Mouse (Mus musculus) T-helper 2 cell (primary cell): ENCODE results near the gene Kcnj9.

Experiments used
- in situ Hi-C: fragments of 300-600 bp; cut with MboI, MseI; formaldehyde crosslinking; loops from one replicate; pipeline ENCODE4 v1.15.1; 2025; ENCODE audit warnings: high pct_unique_total_duplicates

Gene Kcnj9

DNA sequence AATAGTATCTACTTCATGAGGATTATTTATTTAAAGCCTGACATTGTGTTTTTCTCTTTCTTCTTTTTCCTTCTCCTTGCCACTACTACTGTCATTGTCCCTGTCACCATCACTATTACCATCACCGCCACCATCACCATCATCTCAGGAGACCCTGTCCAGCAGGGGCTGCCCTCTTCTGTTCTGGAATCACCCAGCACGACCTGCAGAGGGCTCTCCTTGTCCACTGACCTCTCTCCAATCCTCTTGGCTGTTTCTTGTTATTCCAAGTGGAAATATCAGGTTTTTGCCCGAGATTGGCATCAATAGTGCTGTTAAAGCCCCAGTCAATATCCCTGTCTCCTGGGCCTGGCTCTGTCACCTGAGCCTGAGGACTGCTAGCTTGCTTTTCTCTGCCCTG, 4.4 kb upstream of the Kcnj9 start:
- in situ Hi-C loops = loop anchor here (5.0 kb wide), 1 partner anchor 34 kb away; no protein-coding TSS in a partner anchor

DNA sequence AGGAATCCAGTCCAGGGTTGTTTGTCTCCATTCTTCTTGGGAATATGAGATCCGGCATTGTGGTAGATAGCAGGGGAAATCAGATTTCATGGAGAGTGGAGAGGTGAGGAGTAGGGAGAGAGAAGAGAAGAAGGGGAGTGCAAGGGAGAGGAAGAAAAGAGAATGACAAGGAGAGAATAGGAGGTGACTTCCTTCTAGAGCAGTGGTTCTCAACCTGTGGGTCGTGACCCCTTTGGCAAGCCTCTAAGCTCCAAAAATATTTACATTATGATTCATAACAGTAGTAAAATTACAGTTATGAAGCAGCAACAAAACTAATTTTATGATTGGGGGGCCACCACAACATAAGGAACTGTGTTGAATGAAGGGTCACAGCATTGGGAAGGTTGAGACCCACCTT, 3.8 kb upstream of the Kcnj9 start:
- in situ Hi-C loops = loop anchor here (5.0 kb wide), 1 partner anchor 34 kb away; no protein-coding TSS in a partner anchor

DNA sequence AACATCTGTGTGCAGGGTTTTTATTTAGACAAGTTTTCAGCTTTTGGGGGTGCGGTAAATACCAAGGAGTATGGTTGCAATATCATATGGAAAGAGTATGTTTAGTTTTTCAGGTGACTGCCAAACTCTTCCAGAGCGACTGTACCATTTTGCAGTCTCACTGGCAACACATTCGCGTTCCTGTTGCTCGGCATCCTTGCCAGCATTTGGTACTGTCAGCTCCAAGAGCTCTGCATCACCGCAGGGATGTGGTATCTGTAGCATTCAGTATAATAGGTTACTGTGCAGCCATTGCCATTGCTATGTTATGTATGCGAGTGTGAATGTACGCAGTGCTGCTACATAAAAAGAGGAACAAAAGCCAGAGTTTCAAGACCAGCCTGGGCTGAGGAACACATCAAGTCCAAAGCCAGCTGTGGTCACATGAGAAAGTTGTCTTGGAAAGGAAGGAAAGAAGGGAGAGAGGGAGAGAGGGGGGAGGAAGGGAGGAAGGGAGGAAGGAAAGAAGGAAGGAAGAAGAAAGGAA, 2.4 kb upstream of the Kcnj9 start:
- in situ Hi-C loops = loop anchor here (5.0 kb wide), 1 partner anchor 36 kb away; no protein-coding TSS in a partner anchor

DNA sequence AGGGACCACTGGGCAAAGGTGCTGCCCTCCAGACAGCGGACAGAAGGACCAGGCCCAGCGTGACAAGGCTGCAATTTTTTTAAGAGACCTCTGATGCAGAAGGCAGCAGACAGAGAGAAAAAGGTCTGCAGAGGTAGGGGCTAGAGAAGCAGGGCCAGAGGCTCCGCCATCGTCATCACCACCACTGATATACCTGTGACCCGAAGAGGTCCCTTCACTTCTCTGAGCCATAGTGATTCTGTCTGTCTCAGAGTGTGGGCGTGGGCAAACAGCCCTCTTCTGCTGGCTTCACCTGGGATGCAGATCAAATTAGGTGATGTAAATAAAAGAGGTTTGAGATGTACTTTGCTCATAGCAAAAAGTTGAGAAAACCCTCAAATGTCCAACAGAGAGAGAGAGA, 498 bp upstream of the Kcnj9 start:
- in situ Hi-C loops = loop anchor here (5.0 kb wide), 1 partner anchor 38 kb away; no protein-coding TSS in a partner anchor

DNA sequence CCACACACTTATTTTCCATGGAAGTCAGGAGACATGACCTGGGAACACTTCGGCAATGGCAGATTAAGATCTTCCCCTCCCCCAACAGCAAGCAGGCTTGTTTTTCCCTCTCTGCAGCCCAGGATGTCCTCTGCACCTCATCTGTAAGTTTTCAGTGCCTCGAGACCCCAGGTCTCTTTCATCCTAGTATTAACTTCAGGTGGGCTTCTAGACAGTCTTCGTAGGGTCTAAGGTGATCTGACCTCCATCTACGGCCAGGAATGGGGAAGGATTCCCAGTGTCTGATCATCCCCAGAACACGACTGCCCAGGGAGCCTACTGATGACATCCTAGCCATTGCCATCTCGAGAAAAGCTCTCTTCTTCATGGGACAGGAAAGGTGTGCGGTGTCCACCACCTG, 657 bp downstream of the Kcnj9 start:
- in situ Hi-C loops = no loop called here

DNA sequence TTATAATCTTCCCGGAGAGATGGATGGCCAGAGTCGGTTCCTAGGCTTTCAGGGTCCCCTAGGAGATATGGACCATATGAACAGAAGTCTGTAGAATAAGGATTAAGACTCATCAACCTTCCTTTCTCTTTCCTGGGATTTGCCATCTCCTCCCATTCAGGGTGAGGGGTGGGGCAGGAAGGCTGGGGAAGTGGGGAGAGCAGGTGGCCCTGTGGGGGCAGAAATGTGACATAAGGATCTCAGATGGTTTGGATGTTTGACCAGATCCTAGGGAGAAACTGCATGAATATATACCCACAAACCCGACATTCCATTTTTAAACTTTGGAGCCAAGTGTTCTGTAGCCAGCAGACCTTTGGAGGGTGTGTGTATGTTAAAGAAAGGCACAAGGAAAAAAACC, 1.1 kb downstream of the Kcnj9 start:
- in situ Hi-C loops = no loop called here

DNA sequence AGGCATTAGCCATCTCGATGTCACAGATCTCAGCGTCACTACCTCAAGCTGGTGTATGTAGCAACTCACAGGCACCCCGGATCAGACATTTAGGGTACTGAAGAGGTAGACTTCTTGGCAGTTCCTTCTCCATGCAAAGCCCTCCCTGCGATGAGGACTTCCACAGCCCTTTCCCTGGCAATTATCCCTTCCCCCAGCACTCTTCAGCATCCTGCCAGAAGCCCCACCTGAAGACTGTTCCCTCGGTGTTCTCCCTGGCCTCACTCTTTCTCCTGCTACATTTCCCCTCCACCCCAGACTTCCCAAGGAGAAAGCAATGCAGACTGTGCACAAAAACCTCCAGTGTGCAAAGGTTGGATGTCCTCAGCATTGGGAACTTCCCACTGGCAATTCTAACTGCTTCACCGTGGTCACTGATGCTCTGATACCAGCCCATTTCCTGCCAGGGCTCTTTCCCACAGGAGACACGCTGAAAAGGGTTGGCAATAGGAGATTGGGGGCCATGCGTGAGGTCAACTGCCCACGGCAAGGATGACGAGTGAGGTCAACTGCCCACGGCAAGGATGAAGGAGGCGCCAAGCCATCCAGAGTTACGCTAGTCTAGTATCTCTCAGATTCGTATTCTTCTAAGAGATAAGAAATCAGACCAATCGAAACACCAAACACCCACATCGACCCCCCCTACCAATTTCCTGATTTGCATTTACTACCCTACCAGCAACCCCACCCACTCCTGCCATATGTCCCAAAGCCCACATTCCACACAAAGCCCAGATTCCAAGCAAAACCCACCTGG, 1.7 kb downstream of the Kcnj9 start:
- in situ Hi-C loops = no loop called here

DNA sequence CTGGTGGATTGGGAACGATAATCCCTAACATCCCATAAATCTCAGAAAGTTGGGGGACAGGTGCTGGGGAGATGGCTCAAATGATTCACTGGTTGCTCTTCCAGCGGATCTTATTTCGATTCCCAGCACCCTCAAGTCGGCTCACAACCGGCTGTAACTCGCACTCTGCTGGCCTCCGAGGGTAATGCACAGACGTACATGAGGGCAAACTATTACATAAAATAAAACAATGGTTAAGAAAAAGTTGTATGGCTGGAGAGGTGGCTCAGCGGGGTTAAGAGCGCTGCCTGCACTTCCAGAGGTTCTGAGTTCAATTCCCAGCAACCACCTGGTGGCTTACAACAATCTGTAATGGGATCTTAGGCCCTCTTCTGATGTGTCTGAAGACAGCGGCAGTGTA, 2.4 kb downstream of the Kcnj9 start:
- in situ Hi-C loops = no loop called here

DNA sequence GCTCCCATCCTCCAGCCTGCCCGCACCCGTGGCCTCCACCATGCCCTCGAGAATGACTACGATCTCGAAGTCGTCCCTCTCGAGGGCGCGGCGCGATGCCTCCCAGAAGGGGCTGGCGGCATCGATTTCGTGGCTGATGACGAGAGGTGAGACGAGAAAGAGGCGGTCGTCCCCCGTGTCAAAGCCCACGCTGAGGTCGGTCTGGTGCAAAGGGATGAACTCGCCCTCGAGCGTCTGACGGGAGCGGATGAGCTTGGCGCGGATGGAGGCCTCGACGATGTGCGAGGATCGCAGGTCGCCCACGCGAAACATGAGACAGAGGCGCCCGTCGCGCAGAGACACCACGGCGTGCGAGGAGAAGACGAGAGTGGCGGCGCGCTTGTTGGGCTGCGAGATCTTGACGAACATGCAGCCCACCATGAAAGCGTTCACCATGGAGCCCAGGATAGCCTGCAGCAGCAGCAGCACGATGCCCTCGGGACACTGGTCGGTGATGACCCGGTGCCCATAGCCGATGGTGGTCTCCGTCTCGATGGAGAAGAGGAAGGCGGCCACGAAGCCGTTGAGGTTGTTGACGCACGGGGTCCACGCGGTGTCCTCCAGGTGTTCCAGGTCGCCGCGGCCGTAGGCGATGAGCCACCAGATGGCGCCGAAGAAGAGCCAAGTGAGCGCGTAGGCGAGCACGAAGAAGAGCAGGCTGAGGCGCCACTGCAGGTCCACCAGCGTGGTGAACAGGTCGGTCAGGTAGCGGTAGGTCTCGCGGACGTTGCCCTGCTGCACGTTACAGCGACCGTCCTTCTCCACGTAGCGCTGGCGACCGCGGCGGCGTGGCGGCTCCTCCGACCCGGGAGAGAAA, 3.2 kb downstream of the Kcnj9 start:
- in situ Hi-C loops = no loop called here

DNA sequence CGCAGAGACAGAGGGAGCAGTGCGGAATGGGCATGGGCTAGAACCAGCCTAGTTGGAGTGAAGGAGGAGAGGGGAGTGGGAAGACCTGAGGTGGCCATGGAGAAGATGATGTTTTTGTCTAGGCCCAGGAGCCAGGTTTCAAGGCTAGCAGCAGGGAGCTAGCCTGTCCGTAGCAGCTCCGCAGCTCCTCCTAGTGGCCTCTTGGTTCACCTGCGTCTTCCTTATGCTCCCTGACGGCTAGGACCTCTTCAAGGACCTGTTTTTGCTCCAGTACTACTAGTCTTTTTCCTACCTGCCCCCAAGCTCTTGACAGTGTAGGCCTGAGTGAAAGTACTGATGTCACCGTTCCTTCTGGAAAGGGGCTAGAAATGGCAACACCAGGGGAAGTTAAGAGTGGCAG, 4.4 kb downstream of the Kcnj9 start:
- in situ Hi-C loops = no loop called here

DNA sequence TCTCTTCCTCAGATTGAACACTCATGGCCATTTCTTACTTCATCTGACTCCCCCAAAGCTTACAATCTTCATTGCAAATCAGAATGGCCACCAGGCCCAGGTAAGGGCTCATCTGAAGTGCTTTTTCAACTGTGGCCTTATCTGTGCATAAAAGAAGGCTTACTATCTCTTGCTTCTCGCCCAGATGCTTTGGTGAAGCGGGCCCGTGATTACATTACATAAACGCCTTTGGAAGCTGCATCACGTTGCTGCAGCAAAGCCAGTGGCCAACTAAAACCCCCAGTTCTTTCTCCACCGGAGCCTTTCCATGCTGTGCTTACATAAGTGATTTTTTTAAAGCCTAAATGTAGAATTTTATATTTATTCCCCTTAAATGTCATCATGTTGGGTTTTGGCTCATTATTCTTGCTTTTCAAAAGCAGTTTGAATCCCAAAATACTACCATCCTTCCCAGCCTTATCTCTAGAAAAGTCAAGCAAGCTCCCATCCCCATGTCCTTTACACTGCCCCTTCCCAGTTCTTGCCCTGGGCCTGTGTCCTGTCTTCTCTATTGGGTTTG, 5.2 kb downstream of the Kcnj9 start:
- in situ Hi-C loops = no loop called here

DNA sequence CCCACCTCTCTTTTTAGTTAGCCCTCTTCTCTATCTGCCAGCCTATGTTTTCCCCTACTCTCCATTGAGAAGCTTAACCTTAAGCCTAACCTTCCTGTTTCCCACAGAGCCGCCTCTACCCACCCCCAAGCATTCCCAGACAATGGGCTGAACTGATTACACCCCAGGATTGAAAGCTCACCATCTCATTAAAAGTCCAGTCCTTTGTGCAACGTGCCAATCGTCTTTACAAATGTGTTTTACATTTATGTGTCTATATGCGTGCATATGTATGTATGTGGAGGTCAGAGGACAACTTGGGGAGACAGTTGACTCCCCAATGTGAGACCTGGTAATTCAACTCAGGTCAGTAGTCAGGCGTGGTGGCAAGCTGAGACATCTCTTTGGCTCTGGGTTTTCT, 5.8 kb downstream of the Kcnj9 start:
- in situ Hi-C loops = no loop called here

DNA sequence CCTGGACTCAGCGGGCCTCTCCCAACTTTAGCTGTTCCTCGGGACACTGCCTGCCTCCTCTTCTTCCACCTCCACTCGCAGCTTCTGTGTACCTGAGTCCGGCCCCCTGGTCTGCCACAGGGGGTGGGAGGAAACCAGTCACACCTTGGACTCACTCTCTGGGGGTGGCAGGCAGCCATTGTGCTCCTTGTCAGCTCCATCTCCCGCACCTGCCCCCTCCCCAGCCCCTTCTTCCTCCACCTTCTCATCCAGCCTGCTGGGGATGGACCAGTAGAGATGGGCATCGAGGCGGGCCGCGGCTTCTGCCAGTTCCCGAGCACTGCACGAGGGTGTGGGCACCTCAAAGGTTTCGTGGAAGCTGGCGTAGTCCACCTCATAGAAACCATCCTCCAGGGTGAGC, 6.4 kb downstream of the Kcnj9 start:
- in situ Hi-C loops = no loop called here

DNA sequence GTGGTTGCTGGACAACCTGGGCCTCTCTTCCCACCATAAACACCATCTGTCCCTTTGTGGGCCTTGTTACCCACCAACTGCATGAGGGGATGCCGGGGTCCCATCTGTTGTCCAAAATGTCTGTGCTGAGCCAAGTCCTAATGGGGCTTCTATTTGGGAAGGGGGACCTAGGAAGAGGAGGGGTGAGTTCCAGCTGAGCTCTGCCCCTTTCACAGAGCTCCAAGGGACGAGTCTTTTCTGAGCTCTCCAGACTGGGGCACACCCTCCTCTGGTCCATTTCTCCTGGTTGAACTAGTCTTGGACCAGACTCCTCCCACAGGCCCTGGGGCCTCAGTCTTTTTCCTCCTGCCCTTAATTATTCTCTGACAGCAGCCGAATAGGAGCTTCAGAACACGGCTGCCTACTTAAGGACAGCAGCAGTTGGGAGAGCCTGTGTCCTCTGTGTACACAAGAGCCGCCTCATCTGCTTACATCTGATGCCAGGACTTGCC, 9.2 kb downstream of the Kcnj9 start:
- in situ Hi-C loops = no loop called here

DNA sequence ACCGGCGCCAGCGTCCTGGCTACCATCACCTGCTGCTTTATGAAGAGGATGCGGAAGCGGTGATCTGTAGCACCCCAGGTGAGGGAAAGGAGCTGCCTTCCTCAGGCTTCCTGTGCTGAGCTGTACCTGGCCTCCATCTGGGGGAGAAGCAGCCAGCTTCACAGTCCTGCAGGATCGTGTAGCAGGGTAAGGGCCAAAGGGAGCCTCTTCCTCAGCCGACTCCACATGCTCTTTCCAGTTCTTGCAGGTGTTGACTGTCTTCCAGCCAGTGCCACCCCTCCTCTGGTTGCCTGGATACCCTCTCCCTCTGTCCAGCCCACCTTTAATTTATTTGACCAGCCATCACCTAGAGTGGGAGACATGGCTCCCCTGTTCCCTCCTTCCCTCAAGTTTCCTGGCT, 9.8 kb downstream of the Kcnj9 start:
- in situ Hi-C loops = no loop called here

DNA sequence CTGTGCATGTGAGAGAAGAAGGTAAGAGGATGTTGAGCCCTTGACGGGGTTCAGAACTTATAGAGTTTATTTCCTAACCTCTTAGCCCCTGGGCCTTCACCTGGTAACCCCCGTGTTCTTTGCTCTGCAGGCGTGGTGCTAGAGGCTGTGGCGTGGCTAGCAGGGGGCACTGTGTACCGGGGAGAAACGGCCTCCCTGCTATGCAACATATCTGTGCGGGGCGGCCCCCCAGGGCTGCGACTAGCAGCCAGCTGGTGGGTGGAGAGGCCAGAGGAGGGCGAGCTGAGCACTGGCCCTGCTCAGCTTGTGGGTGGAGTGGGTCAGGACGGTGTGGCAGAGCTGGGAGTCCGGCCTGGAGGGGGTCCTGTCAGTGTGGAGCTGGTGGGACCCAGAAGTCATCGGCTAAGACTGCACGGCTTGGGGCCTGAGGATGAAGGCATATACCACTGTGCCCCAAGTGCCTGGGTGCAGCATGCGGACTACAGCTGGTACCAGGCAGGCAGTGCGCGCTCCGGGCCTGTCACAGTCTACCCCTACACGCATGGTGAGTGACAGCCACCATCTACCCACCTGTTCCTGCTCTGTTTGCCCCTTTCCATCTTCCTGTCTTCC, 10.6 kb downstream of the Kcnj9 start:
- in situ Hi-C loops = no loop called here

DNA sequence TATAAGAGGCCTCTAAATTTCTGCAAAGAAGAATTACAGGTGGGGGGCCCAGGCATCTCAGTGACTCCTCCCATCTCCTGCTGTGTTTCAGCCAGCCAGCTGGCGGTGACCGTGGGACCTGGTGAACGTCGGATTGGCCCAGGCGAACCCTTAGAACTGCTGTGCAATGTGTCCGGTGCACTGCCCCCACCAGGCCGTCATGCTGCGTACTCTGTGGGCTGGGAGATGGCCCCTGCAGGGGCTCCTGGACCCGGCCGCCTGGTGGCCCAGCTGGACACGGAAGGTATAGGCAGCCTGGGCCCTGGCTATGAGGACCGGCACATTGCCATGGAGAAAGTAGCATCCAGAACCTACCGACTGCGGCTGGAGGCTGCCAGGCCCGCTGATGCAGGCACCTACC, 11.2 kb downstream of the Kcnj9 start:
- in situ Hi-C loops = no loop called here

DNA sequence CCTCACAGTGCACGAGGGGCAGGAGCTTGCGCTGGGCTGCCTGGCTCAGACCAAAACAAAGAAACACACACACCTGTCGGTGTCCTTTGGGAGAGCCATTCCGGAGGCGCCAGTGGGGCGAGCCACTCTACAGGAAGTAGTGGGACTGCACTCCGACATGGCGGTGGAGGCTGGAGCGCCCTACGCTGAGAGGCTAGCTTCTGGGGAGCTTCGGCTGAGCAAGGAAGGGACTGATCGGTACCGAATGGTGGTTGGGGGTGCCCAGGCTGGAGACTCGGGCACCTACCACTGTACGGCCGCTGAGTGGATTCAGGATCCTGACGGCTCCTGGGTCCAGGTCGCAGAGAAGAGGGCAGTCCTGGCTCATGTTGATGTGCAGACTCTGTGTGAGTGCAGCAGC, 11.7 kb downstream of the Kcnj9 start:
- in situ Hi-C loops = no loop called here

DNA sequence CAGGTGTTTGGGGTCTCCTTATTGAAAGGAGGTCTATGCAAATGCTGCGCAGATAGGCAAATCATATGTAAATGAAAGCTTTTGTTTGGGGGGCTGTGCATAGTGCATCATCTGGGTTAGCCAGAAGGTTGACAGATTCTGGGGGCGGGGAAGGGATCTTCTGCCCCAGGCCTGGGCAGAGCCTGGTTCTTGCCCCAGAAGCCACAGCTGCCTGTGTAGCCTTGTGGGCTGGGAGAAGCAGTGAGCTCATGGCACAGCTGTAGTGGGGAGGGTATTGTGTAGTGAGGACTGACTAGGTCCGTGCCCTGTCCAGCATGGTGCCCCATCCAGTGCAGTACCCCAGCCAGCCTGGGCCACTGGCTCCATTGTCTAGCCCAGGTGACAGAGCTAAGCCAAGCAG, 14.2 kb downstream of the Kcnj9 start:
- in situ Hi-C loops = loop anchor here (5.0 kb wide), 1 partner anchor 168 kb away; the partner anchor contains the start of gene Dcaf8

DNA sequence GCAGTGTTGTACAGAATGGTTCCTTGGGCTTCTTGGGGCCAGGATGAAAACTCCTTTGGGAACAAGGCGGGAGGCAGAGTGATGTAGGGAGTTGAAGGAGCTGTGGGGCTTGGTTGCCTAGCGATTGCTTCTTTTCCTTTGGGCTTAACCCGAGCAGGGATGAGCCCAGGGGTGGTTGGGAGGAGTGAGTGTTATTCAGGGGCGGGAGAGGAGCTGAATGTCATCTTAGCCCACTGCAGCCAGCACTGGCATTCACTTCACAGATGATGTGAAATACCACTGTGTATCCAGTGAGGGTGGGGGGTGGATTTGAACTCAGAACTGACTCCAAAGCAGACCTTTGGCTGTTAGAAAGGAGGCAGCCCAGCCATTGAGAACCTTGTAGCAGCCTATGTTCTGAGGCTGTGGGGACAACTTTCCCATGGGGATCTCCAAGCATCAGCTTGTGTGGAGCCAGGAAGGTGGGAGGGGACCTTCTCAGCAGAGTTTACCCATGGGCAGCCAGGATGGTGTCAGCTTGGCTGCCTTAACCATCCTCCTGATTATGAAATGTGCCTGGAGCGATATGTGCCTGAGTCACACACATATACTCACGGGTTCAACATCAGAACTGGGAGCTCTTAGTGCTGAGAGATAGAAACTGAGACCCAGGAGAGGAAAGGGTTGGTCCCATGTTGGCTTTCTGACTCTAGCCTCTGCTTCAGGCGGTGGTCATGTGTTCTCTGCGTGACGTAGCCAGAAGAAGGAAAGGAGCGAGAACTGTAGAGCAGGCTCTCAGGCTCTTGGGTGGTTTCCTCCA, 15.3 kb downstream of the Kcnj9 start:
- in situ Hi-C loops = loop anchor here (5.0 kb wide), 1 partner anchor 167 kb away; the partner anchor contains the start of gene Dcaf8
